Mouse (Mus musculus): ENCODE data around the gene Sulf2.

The Sulf2 gene

DNA sequence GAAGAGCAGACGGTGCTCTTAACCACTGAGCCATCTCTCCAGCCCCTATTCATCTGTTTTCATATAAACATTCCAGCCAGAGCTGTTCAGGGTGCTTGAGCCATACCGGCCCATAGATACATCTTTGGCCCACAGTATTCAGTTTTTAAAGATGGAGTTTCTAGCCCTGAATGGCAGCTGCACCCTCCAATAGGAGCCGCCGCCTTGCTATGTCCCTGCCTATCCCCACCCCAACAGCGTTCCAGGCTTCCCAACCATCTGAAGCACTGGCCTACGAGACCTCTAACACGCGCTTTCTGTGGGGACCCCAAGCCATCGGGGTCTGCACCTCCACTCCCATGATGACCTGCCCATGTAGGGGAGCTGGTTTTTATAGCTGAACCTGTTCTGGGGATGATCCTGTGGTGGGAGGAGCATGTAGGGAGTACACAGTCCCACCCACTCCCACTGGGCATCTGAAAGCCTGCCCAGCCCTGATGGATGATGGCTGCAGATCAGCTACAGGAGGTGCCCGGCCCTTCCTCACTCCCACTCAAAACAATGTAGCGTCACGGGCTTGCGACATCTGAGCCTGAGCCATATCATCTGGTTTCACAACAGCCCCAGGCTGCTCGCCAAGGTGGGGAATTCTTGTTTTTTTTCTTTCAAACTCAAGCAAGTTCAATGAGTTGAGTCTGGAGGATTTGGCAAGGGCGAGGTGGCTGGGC lies 39.7 kb downstream of the Sulf2 start:
- no peak for DNase-seq

- no peak for DNase-seq
These were observed 42.5 kb downstream of the Sulf2 start for GRCm38 (mm10) chr2:166112986-166113385.

- no peak for DNase-seq
These were observed 43.6 kb downstream of the Sulf2 start for GRCm38 (mm10) chr2:166111831-166112250.

- DNase-seq, result no peak
These were observed 44.2 kb downstream of the Sulf2 start for GRCm38 (mm10) chr2:166111238-166111637.

GRCm38 (mm10) chr2:166110764-166111163 lies 44.7 kb downstream of the Sulf2 start:
- no peak for DNase-seq

GRCm38 (mm10) chr2:166108326-166108725 lies 47.1 kb downstream of the Sulf2 start:
- DNase-seq, result peak; percentile 36

- DNase-seq, result no peak
These were observed 47.6 kb downstream of the Sulf2 start for GRCm38 (mm10) chr2:166107911-166108310.

DNA sequence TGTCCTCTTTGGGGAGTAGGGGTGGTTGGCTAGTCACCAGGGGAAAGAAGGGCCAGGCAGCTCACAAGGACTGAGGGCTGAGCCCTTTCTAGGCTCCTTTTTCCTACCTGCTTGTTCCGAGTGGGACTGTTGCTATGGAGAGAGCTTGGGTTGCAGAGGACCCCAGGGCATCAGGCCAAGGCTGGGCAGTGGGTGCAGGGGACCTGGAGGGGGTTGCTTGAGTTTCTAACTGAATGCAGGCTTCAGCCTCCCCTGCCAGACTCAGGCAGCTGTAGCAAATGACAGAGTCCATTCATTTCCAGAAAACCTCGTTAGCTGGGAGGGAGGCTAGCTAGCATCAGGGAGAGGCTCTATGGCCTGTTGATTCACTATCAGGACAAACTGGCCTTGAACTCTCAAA lies 48.8 kb downstream of the Sulf2 start:
- no peak for DNase-seq

GRCm38 (mm10) chr2:166105911-166106310 lies 49.6 kb downstream of the Sulf2 start:
- DNase-seq, result no peak

GRCm38 (mm10) chr2:166102893-166103292 lies 52.6 kb downstream of the Sulf2 start:
- DNase-seq, result no peak

- DNase-seq, result no peak
These were observed 54.9 kb downstream of the Sulf2 start for GRCm38 (mm10) chr2:166100309-166101262.

- no peak for DNase-seq
These were observed 57.0 kb downstream of the Sulf2 start for GRCm38 (mm10) chr2:166098292-166098933.

DNA sequence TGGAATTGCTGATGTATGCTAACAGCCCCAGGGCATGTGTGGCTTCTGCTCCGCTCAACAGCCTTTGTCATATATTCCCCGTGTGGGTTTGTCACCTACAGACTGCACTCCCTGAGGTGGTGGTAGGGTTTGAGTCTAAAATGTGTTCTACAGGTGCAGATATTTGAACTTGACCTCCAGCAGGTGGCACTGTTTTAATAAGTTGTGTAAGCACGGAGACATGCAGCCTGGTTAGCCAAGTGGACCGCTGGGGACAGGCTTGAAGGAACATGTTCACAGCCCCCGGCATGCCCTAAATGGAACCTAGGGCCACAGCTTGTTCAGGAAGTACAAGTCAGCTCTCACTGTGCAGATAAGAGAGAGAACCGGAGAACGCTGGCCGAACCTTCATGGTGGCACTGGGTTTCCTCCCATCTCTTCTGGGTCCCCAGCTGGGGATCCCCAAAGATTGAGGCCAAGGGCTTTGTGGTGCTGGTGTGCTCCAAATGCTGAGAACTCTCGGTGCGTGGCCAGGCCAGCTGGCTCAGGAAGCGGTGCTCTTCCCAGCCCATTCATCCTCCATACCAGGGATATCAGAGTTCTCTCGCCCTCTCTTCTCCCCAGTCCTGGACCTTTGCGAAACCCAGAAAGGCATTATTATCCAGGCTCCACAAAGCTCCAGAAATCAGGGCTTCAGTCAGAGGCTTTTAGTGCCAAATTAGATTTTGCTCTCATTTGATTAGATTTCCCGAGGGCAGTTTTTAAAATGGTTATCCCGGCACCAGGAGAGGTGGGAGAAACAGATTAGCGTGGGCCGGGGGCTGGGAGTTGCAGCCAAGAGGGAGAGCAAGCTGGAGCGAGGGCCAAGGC lies 57.8 kb downstream of the Sulf2 start:
- DNase-seq, result no peak

- DNase-seq, result no peak
These were observed 58.6 kb downstream of the Sulf2 start for GRCm38 (mm10) chr2:166096834-166097233.

DNA sequence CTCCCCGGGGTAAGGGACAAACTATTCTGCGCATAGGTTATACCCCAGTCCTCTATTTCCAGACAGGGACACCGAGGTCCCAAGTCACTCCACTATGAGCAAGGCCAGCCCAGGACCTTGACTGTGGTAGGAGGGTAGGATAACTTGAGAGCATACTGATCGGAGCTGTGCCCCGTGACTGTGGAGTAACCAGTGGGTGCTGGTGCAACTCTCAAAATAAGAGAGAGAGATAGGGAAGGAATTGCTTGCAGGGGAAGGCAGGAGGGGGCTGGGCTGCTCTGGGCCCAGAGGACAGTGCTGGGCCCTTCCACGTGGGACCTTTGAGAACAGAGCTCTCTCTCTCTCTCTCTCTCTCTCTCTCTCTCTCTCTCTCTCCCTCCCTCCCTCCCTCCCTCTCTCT lies 59.2 kb downstream of the Sulf2 start:
- no peak for DNase-seq

DNA sequence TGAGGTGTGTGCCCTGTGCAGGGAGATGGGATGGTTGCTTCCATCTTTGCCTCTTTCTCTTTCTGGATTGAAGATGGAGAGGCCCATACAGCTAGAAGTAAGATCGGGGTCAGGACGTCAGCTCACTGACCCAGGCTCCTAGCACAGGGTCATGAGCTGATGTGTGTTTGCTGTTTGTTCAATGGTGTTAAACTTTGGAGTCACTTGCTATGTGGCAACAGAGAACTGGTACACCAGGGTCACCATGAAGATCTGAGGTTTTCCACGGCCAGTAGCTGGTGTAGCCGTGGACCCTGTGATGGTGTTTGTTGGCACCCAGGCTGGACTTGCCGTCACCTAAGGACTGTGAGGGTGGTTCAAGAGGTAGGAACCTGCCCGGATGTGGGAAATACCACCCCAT lies 63.1 kb downstream of the Sulf2 start:
- no peak for DNase-seq

GRCm38 (mm10) chr2:166091599-166091998 lies 63.9 kb downstream of the Sulf2 start:
- DNase-seq, result no peak

DNA sequence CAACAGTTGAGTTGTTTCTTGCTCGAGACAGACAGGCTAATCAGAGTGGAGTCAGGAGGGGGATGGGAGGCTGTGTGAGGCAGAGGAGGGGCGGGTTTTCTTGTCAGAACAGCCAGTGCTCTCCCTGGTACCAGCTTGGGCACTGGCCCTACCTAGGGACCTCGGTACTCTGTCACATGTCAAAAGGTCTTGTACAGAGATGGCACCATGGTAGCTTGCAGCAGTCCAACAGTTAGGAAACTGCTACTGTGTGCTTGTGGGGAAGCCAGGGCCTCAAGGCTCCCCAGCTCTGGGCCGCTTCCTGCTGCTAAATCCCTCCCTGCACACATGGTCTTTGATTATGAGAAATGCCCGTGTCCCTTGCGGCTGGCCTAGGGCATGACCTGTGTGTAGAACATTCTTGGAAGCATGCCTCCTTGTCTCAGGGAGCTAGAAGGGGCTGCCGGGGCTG lies 65.3 kb downstream of the Sulf2 start:
- DNase-seq, result no peak

- no peak for DNase-seq
These were observed 66.5 kb downstream of the Sulf2 start for GRCm38 (mm10) chr2:166088991-166089390.

GRCm38 (mm10) chr2:166086457-166087233 lies 68.8 kb downstream of the Sulf2 start:
- DNase-seq, result no peak

- no peak for DNase-seq
These were observed 69.7 kb downstream of the Sulf2 start for GRCm38 (mm10) chr2:166085780-166086179.

DNA sequence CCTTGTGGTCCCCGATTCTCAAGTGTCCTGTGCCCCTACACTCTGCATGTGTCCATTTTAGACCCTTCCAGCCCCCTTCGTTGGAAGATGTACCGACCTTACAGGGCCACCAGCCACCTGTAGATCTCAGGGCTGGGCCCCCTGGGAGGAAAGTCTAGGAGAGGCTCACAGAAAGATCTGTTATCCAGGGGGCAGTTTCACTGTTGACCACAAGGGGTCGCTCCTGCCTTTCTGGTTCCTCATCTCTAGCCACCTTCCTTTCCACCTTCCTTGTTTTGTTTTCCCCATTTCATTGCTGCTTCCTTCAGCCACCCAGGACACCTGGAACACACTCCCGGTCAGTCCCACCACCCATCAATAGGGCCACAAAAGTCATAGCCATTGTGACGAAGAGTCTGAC lies 70.5 kb downstream of the Sulf2 start:
- DNase-seq, result peak; percentile 18

Data from cerebellum, adult 11 months (tissue).